Mouse (Mus musculus) ES-E14 (cell line): ENCODE results near the gene Lrrc4.

Source experiments
- CHD2 ChIP-seq: IDR thresholded peaks from 2 replicates; pipeline ENCODE4 v1.6.1; 2014; ENCODE audit warnings: mild to moderate bottlenecking, low read depth, low read length, inconsistent platforms
- MAFK ChIP-seq: IDR thresholded peaks from 2 replicates; pipeline ENCODE4 v1.6.1; 2014; ENCODE audit warnings: mild to moderate bottlenecking, low read depth, low read length, inconsistent platforms; ENCODE audit not compliant: insufficient read depth
- ZC3H11A ChIP-seq: IDR thresholded peaks from 2 replicates; pipeline ENCODE4 v1.6.1; 2012; ENCODE audit warnings: low read depth, mild to moderate bottlenecking, inconsistent platforms, low read length, borderline replicate concordance
- ZNF384 ChIP-seq: IDR thresholded peaks from 2 replicates; pipeline ENCODE4 v1.6.1; 2012; ENCODE audit warnings: low read depth, low read length, inconsistent platforms

DNA sequence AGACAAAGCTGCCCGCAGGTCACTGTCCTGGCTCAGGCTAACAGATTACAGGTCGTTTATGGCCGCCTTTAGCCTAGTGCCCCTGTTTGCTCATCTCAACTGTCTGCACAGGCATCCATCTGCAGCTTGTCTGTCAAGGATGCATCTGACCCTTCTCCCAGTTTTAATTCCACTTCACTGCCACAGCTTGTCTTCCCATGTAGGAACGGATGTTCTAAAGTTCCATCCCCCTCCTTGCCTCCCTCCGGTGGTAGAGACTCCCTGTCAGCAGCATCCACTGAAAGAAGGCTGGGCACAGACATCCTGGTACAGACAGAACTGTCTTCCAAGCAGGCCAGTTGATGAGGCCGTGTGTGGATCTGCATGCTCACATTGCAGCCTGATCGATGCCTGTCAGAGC lies 20.8 kb upstream of the Lrrc4 start:
- TF ChIP-seq MAFK = no peak
- no peak for TF ChIP-seq ZNF384
- no peak for TF ChIP-seq ZC3H11A
- TF ChIP-seq CHD2 = no peak
